Mouse (Mus musculus) C2C12 (cell line): ENCODE data around the gene Lsm14a.
"Not testable (repeated sequence)": the region's sequence is repeated elsewhere in the genome, so short reads cannot be mapped to it uniquely, and the experiment has no call there.

Experiments
- CEBPB ChIP-seq: IDR thresholded peaks from one replicate; pipeline ENCODE4 v1.6.1; 2011; ENCODE audit warnings: low read depth, mild to moderate bottlenecking, control low read depth, moderate library complexity
- CTCF ChIP-seq: IDR thresholded peaks from one replicate; pipeline ENCODE4 v1.5.1; 2011; ENCODE audit not compliant: control insufficient read depth, insufficient read depth, insufficient read length
- MYOD1 ChIP-seq: IDR thresholded peaks from one replicate; pipeline ENCODE4 v1.6.1; 2011; ENCODE audit warnings: low read depth; ENCODE audit not compliant: control insufficient read depth, insufficient read length
- USF1 ChIP-seq: IDR thresholded peaks from one replicate; pipeline ENCODE4 v1.6.1; 2011; ENCODE audit warnings: low read depth, mild to moderate bottlenecking, control low read depth, moderate library complexity

GRCm38 (mm10) chr7:34336545-34336944, 56.6 kb downstream of the Lsm14a start:
- not testable (repeated sequence) for TF ChIP-seq CTCF, USF1, CEBPB, MYOD1
